In genomic region chr4:40279276-40279900, GRCm38 (mm10) we compare ENCODE assay signal across 8 mouse cellular contexts. TPM values are rescaled to one million over a fixed set of nuclear protein-coding genes. Genes with fewer than 3 reads are reported as not detected.
A peak's percentile ranks its signal among the peaks of the same experiment; 100 is the strongest.
DNase-seq lines count a peak whose midpoint lies in the region; ATAC-seq lines count a peak whose summit lies in the region.

TSS of gene Ndufb6 (minus strand) at chr4:40279421.

- DNase-seq in ZHBTc4 (ENCODE audit: low read depth, low spot score), result peak; percentile 98
- DNase-seq in gastrocnemius, adult 8-10 months (ENCODE audit: low spot score in 2 of 2), result peak; percentile 84 to 86
- peak; percentile 94 for DNase-seq in hindlimb bud, embryonic 11.5 days (ENCODE audit: extremely low spot score, low read depth, low spot score)
- peak; percentile 89 to 90 for DNase-seq in left cerebral cortex, adult 8-10 months (ENCODE audit: low spot score in 2 of 2)
- DNase-seq in right cerebral cortex, postnatal 10 days (ENCODE audit: low spot score in 2 of 2), result peak; percentile 95 to 97
- peak; percentile 96 for DNase-seq in urinary bladder, postnatal 25 days (ENCODE audit: low spot score)

- peak; percentile 98 for ATAC-seq in common myeloid progenitor, adult 5-6 weeks (replicated peaks; ENCODE audit: low read depth, poor library complexity, severe bottlenecking)

- no peaks in the 10 kb centered on the region for H3K9me3 ChIP-seq in megakaryocyte, embryonic 14.5 days

- H3K4me1 ChIP-seq in megakaryocyte, embryonic 14.5 days, result peaks cover 21% of the 10 kb centered on the region

- H3K36me3 ChIP-seq in megakaryocyte, embryonic 14.5 days (replicated peaks; ENCODE audit: low read length), result peaks cover 27% of the 10 kb centered on the region

- H3K27me3 ChIP-seq in megakaryocyte, embryonic 14.5 days (replicated peaks), result no peaks in the 10 kb centered on the region

- peak within 1 kb of the TSS; percentile 97 for H3K4me3 ChIP-seq in megakaryocyte, embryonic 14.5 days (replicated peaks)

RNA-seq across cellular contexts. Expression of gene Ndufb6, which starts in this region (rescaled TPM):
- total RNA-seq in common myeloid progenitor, adult 5-6 weeks (2017), result 39.5 and 47.0 TPM in 2 replicates
- total RNA-seq in gastrocnemius, adult 8-10 months (2022), result 100 to 1,000 TPM; 266 to 287 (median 272) TPM
- total RNA-seq in left cerebral cortex, adult 8-10 months (2022), result 100 to 1,000 TPM; 171 to 192 (median 179) TPM
- 44.4 and 297 TPM in 2 replicates for polyA plus RNA-seq in megakaryocyte, embryonic 14.5 days (2012; ENCODE audit: insufficient read depth, low replicate concordance)

Comparison
In these comparisons a context has a peak if more than half of its experiments do, and no peak if none do; other contexts are left out.
1. Peak in every context shown above with its lines: DNase-seq, ATAC-seq and H3K4me3 ChIP-seq.